Mouse (Mus musculus): ENCODE results near the gene Acads. TPM values are rescaled to one million over a fixed set of nuclear protein-coding genes. Genes with fewer than 3 reads are reported as not detected.
A peak's percentile ranks its signal among the peaks of the same experiment; 100 is the strongest.
"Not testable (repeated sequence)": the region's sequence is repeated elsewhere in the genome, so short reads cannot be mapped to it uniquely, and the experiment has no call there.

The Acads gene
- polyA plus RNA-seq, 1 experiment from 2014 or later = 37.4 TPM

- H3K9me3 ChIP-seq (ENCODE audit: control insufficient read depth, low read length) = no peaks in the 10 kb centered on the region
- H3K27me3 ChIP-seq (replicated peaks; ENCODE audit: control insufficient read depth, insufficient read depth, low read length) = no peaks in the 10 kb centered on the region
- H3K4me2 ChIP-seq = no peak overlapping the region
- no peak overlapping the region for H3K4me3 ChIP-seq (ENCODE audit: low read depth, low read length)
- no peak overlapping the region for H3K9ac ChIP-seq (ENCODE audit: low read depth, low read length)
- H3K27ac ChIP-seq (ENCODE audit: low read depth, low read length) = 0 out of 2 replicates have a peak overlapping the region, but pooled peaks have one; percentile 16
- WGBS = 55% methylated on average over 4 of the region's 4 CpGs
- ATAC-seq (replicated peaks; ENCODE audit: low FRiP score) (no peak), DNase-seq (ENCODE audit: low spot score) (no peak)
- H3K4me1 ChIP-seq (replicated peaks; ENCODE audit: control insufficient read depth, insufficient read depth, low read length) = peaks cover 54% of the 10 kb centered on the region
- peaks cover 3% of the 10 kb centered on the region; the same call in 1 of the 2 replicates for H3K36me3 ChIP-seq (ENCODE audit: control insufficient read depth, insufficient read depth, low read length)
Observed at GRCm38 (mm10) chr5:115074749-115075148, 44.4 kb downstream of the Acads start.

- ATAC-seq (replicated peaks; ENCODE audit: low FRiP score); H3K27me3 ChIP-seq (replicated peaks; ENCODE audit: control insufficient read depth, insufficient read depth, low read length); H3K9ac ChIP-seq (ENCODE audit: low read depth, low read length); H3K36me3 ChIP-seq (ENCODE audit: control insufficient read depth, insufficient read depth, low read length); H3K9me3 ChIP-seq (ENCODE audit: control insufficient read depth, low read length); DNase-seq (ENCODE audit: low spot score); H3K4me3 ChIP-seq (ENCODE audit: low read depth, low read length): not testable (repeated sequence)
- WGBS = 37% methylated on average over 8 of the region's 8 CpGs
- Histone ChIP-seq H3K4me1 (replicated peaks; ENCODE audit: control insufficient read depth, insufficient read depth, low read length) (peaks cover 68% of the 10 kb centered on the region), H3K4me2 (peak overlapping the region; percentile 39), H3K27ac (ENCODE audit: low read depth, low read length) (peak overlapping the region; percentile 99)
Observed at GRCm38 (mm10) chr5:115073306-115073705, 45.8 kb downstream of the Acads start.

GRCm38 (mm10) chr5:115072143-115072542, 47.0 kb downstream of the Acads start:
- DNase-seq (ENCODE audit: low spot score) (no peak), ATAC-seq (replicated peaks; ENCODE audit: low FRiP score) (0 out of 2 replicates have a peak, but pooled peaks have one; percentile 34)
- Histone ChIP-seq H3K27me3 (replicated peaks; ENCODE audit: control insufficient read depth, insufficient read depth, low read length) (no peaks in the 10 kb centered on the region), H3K4me1 (replicated peaks; ENCODE audit: control insufficient read depth, insufficient read depth, low read length) (peaks cover 78% of the 10 kb centered on the region), H3K4me3 (ENCODE audit: low read depth, low read length) (no peak overlapping the region), H3K27ac (ENCODE audit: low read depth, low read length) (peak overlapping the region; percentile 99), H3K9ac (ENCODE audit: low read depth, low read length) (peak overlapping the region; percentile 58), H3K4me2 (peak overlapping the region; percentile 61), H3K36me3 (ENCODE audit: control insufficient read depth, insufficient read depth, low read length) (peaks cover 3% of the 10 kb centered on the region; the same call in 1 of the 2 replicates), H3K9me3 (ENCODE audit: control insufficient read depth, low read length) (no peaks in the 10 kb centered on the region)
- 70% methylated on average over 7 of the region's 7 CpGs for WGBS

- H3K4me3 ChIP-seq (ENCODE audit: low read depth, low read length) = peak overlapping the region; percentile 10; the same call in 1 of the 2 replicates
- whole genome bisulfite sequencing = 60% methylated on average over 11 of the region's 11 CpGs
- peak; percentile 84 for ATAC-seq (replicated peaks; ENCODE audit: low FRiP score)
- H3K27ac ChIP-seq (ENCODE audit: low read depth, low read length) = peak overlapping the region; percentile 99
- H3K4me1 ChIP-seq (replicated peaks; ENCODE audit: control insufficient read depth, insufficient read depth, low read length) = peaks cover 83% of the 10 kb centered on the region
- DNase-seq (ENCODE audit: low spot score) = no peak
- peak overlapping the region; percentile 58 for H3K9ac ChIP-seq (ENCODE audit: low read depth, low read length)
- H3K4me2 ChIP-seq = peak overlapping the region; percentile 61
- no peaks in the 10 kb centered on the region for H3K9me3 ChIP-seq (ENCODE audit: control insufficient read depth, low read length)
- peaks cover 3% of the 10 kb centered on the region; the same call in 1 of the 2 replicates for H3K36me3 ChIP-seq (ENCODE audit: control insufficient read depth, insufficient read depth, low read length)
- no peaks in the 10 kb centered on the region for H3K27me3 ChIP-seq (replicated peaks; ENCODE audit: control insufficient read depth, insufficient read depth, low read length)
Observed at GRCm38 (mm10) chr5:115071096-115071901, 47.8 kb downstream of the Acads start.

- 0 out of 2 replicates have a peak overlapping the region, but pooled peaks have one; percentile 20 for H3K4me2 ChIP-seq
- no peaks in the 10 kb centered on the region for H3K9me3 ChIP-seq (ENCODE audit: control insufficient read depth, low read length)
- peak overlapping the region; percentile 99 for H3K27ac ChIP-seq (ENCODE audit: low read depth, low read length)
- H3K27me3 ChIP-seq (replicated peaks; ENCODE audit: control insufficient read depth, insufficient read depth, low read length) = no peaks in the 10 kb centered on the region
- peak overlapping the region; percentile 6; the same call in 1 of the 2 replicates for H3K9ac ChIP-seq (ENCODE audit: low read depth, low read length)
- DNase-seq (ENCODE audit: low spot score) = no peak
- WGBS = 86% methylated on average over 2 of the region's 2 CpGs
- H3K4me1 ChIP-seq (replicated peaks; ENCODE audit: control insufficient read depth, insufficient read depth, low read length) = peaks cover 83% of the 10 kb centered on the region
- peaks cover 2% of the 10 kb centered on the region; the same call in 1 of the 2 replicates for H3K36me3 ChIP-seq (ENCODE audit: control insufficient read depth, insufficient read depth, low read length)
- no peak; the same call in 1 of the 2 replicates for ATAC-seq (replicated peaks; ENCODE audit: low FRiP score)
- H3K4me3 ChIP-seq (ENCODE audit: low read depth, low read length) = no peak overlapping the region
Observed at GRCm38 (mm10) chr5:115070457-115070856, 48.7 kb downstream of the Acads start.

- H3K27me3 ChIP-seq (replicated peaks; ENCODE audit: control insufficient read depth, insufficient read depth, low read length) = no peaks in the 10 kb centered on the region
- no peak overlapping the region for H3K4me3 ChIP-seq (ENCODE audit: low read depth, low read length)
- no peaks in the 10 kb centered on the region for H3K36me3 ChIP-seq (ENCODE audit: control insufficient read depth, insufficient read depth, low read length)
- WGBS = 71% methylated on average over 3 of the region's 3 CpGs
- no peaks in the 10 kb centered on the region for H3K9me3 ChIP-seq (ENCODE audit: control insufficient read depth, low read length)
- DNase-seq (ENCODE audit: low spot score) (no peak), ATAC-seq (replicated peaks; ENCODE audit: low FRiP score) (no peak)
- peak overlapping the region; percentile 49; the same call in 1 of the 2 replicates for H3K4me2 ChIP-seq
- H3K27ac ChIP-seq (ENCODE audit: low read depth, low read length) = peak overlapping the region; percentile 99
- H3K9ac ChIP-seq (ENCODE audit: low read depth, low read length) = no peak overlapping the region
- H3K4me1 ChIP-seq (replicated peaks; ENCODE audit: control insufficient read depth, insufficient read depth, low read length) = peaks cover 80% of the 10 kb centered on the region
Observed at GRCm38 (mm10) chr5:115069611-115070010, 49.5 kb downstream of the Acads start.

- H3K4me1 ChIP-seq (replicated peaks; ENCODE audit: control insufficient read depth, insufficient read depth, low read length) = peaks cover 73% of the 10 kb centered on the region
- H3K9me3 ChIP-seq (ENCODE audit: control insufficient read depth, low read length) = no peaks in the 10 kb centered on the region
- peak overlapping the region; percentile 49 for H3K4me2 ChIP-seq
- ATAC-seq (replicated peaks; ENCODE audit: low FRiP score) (peak; percentile 68), DNase-seq (ENCODE audit: low spot score) (no peak)
- peak overlapping the region; percentile 99 for H3K27ac ChIP-seq (ENCODE audit: low read depth, low read length)
- WGBS = 46% methylated on average over 11 of the region's 11 CpGs
- H3K4me3 ChIP-seq (ENCODE audit: low read depth, low read length) = no peak overlapping the region
- H3K27me3 ChIP-seq (replicated peaks; ENCODE audit: control insufficient read depth, insufficient read depth, low read length) = no peaks in the 10 kb centered on the region
- peak overlapping the region; percentile 51; the same call in 1 of the 2 replicates for H3K9ac ChIP-seq (ENCODE audit: low read depth, low read length)
- no peaks in the 10 kb centered on the region for H3K36me3 ChIP-seq (ENCODE audit: control insufficient read depth, insufficient read depth, low read length)
Observed at GRCm38 (mm10) chr5:115068671-115069421, 50.3 kb downstream of the Acads start.

- ATAC-seq (replicated peaks; ENCODE audit: low FRiP score) (no peak), DNase-seq (ENCODE audit: low spot score) (no peak)
- Histone ChIP-seq H3K27me3 (replicated peaks; ENCODE audit: control insufficient read depth, insufficient read depth, low read length) (no peaks in the 10 kb centered on the region), H3K27ac (ENCODE audit: low read depth, low read length) (no peak overlapping the region), H3K4me2 (no peak overlapping the region), H3K9me3 (ENCODE audit: control insufficient read depth, low read length) (no peaks in the 10 kb centered on the region), H3K4me3 (ENCODE audit: low read depth, low read length) (no peak overlapping the region), H3K9ac (ENCODE audit: low read depth, low read length) (no peak overlapping the region), H3K4me1 (replicated peaks; ENCODE audit: control insufficient read depth, insufficient read depth, low read length) (peaks cover 57% of the 10 kb centered on the region), H3K36me3 (ENCODE audit: control insufficient read depth, insufficient read depth, low read length) (peaks cover 4% of the 10 kb centered on the region; the same call in 1 of the 2 replicates)
- 50% methylated on average over 4 of the region's 4 CpGs for WGBS
Observed at GRCm38 (mm10) chr5:115066245-115066644, 52.9 kb downstream of the Acads start.
